ENCODE assay signal across 10 mouse cellular contexts in the genomic region with DNA sequence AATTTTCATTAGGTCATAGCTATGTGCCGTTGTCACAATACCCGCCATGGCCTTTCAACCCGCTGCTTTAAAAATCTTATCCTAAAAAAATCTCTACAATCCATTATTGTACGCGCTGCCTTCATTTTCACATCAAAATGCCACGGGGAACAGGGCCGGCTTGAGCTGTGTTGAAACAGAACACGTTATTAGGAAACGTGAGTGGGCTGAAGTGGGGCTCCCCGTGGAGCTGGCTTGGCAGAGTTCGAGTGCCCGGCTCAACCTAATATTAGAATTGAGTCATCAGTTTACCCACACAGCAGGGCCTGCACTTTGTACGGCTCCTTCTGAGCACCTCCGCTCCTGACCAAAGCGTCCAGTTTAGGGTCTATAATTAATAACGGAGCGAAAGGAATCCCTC.
A peak's percentile ranks its signal among the peaks of the same experiment; 100 is the strongest.
DNase-seq lines count a peak whose midpoint lies in the region; ATAC-seq and TF ChIP-seq lines count a peak whose summit lies in the region.
"Had no signal": no experiment of that assay in that cellular context is flagged by ENCODE, and none has a peak within 500 bp of the region (broad histone marks: within the 10 kb centered on the region; RNA-seq: fewer than 3 reads in every experiment).

No protein-coding gene starts in this region.

- ATAC-seq in limb, embryonic 11.5 days (ENCODE audit: insufficient number of reproducible peaks, low FRiP score, low TSS enrichment, low read depth): no peak
- ATAC-seq in stomach, postnatal 0 days (ENCODE audit: low FRiP score, low TSS enrichment): no peak

- 23% methylated on average over 17 of the region's 17 CpGs for WGBS in limb, embryonic 11.5 days
- 35% methylated on average over 17 of the region's 17 CpGs for WGBS in stomach, postnatal 0 days

- TF ChIP-seq EP300 in stomach, postnatal 0 days (optimal IDR thresholded peaks at IDR 0.05): no peak

- no peak overlapping the region for H3K9ac ChIP-seq in limb, embryonic 11.5 days (ENCODE audit: low read length)
- peak overlapping the region; percentile 13; the same call in 1 of the 2 replicates for H3K9ac ChIP-seq in stomach, postnatal 0 days (ENCODE audit: low read length)

- TF ChIP-seq CTCF in stomach, postnatal 0 days (IDR thresholded peaks at IDR 0.05; ENCODE audit: low read depth): no peak

- no peaks in the 10 kb centered on the region for H3K27me3 ChIP-seq in limb, embryonic 11.5 days (ENCODE audit: control insufficient read depth, insufficient read depth, low read length)
- H3K27me3 ChIP-seq in stomach, postnatal 0 days (ENCODE audit: control insufficient read depth, insufficient read depth, low read length): no peaks in the 10 kb centered on the region
- H3K27me3 ChIP-seq: megakaryocyte, embryonic 14.5 days had no signal

- DNase-seq in cerebellum, postnatal 25 days: peak; percentile 20 to 52
- no peak for DNase-seq in cerebellum, adult 11-12 months
- peak; percentile 5 for DNase-seq in right cerebral cortex, postnatal 4 days
- DNase-seq in right cerebral cortex, postnatal 25 days: no peak
- peak; percentile 45 for DNase-seq in limb, embryonic 11.5 days (ENCODE audit: low spot score)
- no peak for DNase-seq in stomach, postnatal 0 days (ENCODE audit: low spot score)
- no peak for DNase-seq in thymus, postnatal 0 days (ENCODE audit: low spot score)
- DNase-seq in c-Kit-positive CD71-positive TER-119-positive erythroid progenitor cells, embryonic 14.5 days (ENCODE audit: low spot score): no peak
- DNase-seq: thymus, adult 2 months had no signal

- H3K36me3 ChIP-seq in limb, embryonic 11.5 days (ENCODE audit: control insufficient read depth, insufficient read depth, low read length): no peaks in the 10 kb centered on the region
- H3K36me3 ChIP-seq in stomach, postnatal 0 days (ENCODE audit: control insufficient read depth, insufficient read depth, low read length): no peaks in the 10 kb centered on the region

- peak overlapping the region; percentile 4; the same call in 1 of the 2 replicates for H3K27ac ChIP-seq in limb, embryonic 11.5 days (replicated peaks; ENCODE audit: low read depth, low read length)
- no peak overlapping the region; the same call in 1 of the 2 replicates for H3K27ac ChIP-seq in stomach, postnatal 0 days (replicated peaks)

- H3K4me1 ChIP-seq in limb, embryonic 11.5 days (ENCODE audit: control insufficient read depth, insufficient read depth, low read length): peaks cover 13% of the 10 kb centered on the region
- no peaks in the 10 kb centered on the region for H3K4me1 ChIP-seq in stomach, postnatal 0 days (replicated peaks; ENCODE audit: control insufficient read depth, insufficient read depth)
- H3K4me1 ChIP-seq: megakaryocyte, embryonic 14.5 days had no signal

- no peak overlapping the region for H3K4me3 ChIP-seq in limb, embryonic 11.5 days (ENCODE audit: low read depth, low read length)
- H3K4me3 ChIP-seq in stomach, postnatal 0 days (ENCODE audit: low read depth, low read length): peak overlapping the region; percentile 15
- H3K4me3 ChIP-seq: megakaryocyte, embryonic 14.5 days had no signal

- H3K9me3 ChIP-seq in limb, embryonic 11.5 days (ENCODE audit: control insufficient read depth, low read length): no peaks in the 10 kb centered on the region
- no peaks in the 10 kb centered on the region for H3K9me3 ChIP-seq in stomach, postnatal 0 days (ENCODE audit: control insufficient read depth, low read length)
- H3K9me3 ChIP-seq: megakaryocyte, embryonic 14.5 days had no signal

- H3K4me2 ChIP-seq in limb, embryonic 11.5 days (ENCODE audit: low read depth, severe bottlenecking): peak overlapping the region; percentile 35
- H3K4me2 ChIP-seq in stomach, postnatal 0 days (replicated peaks; ENCODE audit: low read depth): peak overlapping the region; percentile 28

Comparison
In these comparisons a context has a peak if more than half of its experiments do, and no peak if none do; other contexts are left out.
1. DNase-seq: peak in cerebellum, postnatal 25 days (2 of 2), right cerebral cortex, postnatal 4 days (single experiment) and limb, embryonic 11.5 days (single experiment); none in cerebellum, adult 11-12 months (single experiment), right cerebral cortex, postnatal 25 days (single experiment), stomach, postnatal 0 days (single experiment), thymus, postnatal 0 days (single experiment) and c-Kit-positive CD71-positive TER-119-positive erythroid progenitor cells, embryonic 14.5 days (single experiment).